Mouse (Mus musculus) C2C12 (cell line): ENCODE data around the gene Mgmt.

Experiments used
- CTCF ChIP-seq: IDR thresholded peaks from one replicate; pipeline ENCODE4 v1.5.1; 2011; ENCODE audit not compliant: control insufficient read depth, insufficient read depth, insufficient read length
- MAX ChIP-seq: IDR thresholded peaks from one replicate; pipeline ENCODE4 v1.6.1; 2011; ENCODE audit warnings: mild to moderate bottlenecking, control low read depth

GRCm38 (mm10) chr7:136938371-136938770 lies 44.0 kb downstream of the Mgmt start:
- TF ChIP-seq MAX: no peak
- no peak for TF ChIP-seq CTCF
